Mouse (Mus musculus) urinary bladder, postnatal 14 days (tissue): ENCODE measurements around the gene Map1s.

ENCODE experiments used
- DNase-seq: peaks from one replicate; pipeline ENCODE4 v3.0.0; 2021; ENCODE audit warnings: low spot score

Gene Map1s

DNA sequence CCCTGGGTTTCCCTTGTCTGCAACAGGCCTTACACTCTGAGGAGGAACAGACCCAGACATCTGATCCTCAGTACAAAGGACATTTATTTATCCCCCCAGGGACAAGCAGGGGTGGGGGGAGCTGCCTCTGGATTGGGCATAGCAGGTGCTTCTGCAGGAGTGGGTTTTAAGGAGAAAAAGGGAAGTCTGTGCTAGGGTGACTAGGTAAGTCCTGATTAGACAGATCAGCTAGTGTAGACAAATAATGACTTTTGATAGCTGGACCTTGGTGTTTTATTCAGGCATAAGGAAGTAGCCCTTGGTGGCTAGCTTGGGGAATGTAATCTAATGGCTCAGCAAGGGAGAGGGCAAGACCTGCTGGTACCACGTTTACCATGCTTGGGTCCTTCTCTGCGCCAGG is 6.5 kb upstream of the Map1s start:
- no peak for DNase-seq

DNA sequence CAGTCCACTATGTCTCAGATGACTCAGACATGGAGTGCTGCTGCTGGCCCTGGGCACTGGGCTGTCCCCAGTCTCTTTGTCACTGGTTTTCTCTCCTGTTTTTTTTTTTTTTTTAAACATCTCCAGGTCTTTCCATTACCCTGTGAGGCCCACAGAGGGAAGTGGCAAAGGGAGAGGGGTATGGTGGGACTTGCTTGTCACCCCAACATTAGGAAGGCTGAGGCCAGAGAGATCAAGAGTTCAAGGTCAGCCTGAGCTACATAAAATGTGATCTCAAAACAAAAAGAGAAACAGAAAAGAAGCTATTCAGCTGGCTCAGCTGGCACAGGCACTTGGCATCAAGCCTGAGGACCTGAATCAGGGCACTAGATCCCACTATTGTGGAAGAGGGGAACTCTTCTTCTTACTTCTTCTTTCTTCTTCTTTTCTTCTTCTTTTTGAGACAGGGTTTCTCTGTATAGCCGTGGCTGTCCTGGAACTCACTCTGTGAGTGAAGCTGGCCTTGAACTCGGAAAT is 4.8 kb upstream of the Map1s start:
- DNase-seq = no peak

DNA sequence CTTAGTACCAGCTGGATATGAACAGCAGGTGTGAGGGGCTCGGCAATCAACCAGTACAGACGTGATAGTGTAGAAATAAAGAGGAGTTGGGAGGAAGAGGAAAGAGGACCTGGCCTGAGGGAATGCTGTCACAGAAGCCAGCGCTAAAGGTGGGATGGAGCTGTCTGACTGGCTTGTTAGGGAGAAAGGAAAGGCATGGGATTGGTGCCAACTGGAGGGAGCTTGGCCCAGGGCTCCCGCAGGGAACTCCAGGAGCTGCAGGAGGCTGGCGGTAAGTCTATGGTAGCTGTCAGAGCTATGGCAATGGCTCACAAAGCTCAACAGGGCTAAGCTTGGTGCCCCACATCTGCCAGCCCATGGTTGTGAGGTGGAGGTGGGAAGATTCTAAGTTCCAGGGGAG is 3.5 kb upstream of the Map1s start:
- DNase-seq = no peak

DNA sequence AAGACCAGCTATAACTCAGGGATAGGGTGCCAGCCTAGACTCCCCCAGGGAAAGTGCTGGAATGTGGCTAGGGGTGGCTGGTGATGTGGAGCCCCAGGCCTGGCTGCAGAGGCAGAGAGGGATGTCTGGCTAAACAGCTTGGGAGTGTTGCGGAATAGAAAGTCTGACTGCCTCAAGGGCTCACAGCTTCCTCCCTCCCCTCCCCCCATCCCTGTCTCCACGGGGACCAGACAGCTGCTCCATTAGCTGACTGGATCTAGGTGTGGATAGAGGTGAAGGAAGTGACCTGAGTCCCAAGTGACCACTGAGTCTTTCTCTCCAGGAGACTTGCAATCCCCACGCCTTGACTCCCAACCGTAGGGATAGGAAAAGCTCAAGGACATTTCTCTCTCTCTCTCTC is 2.6 kb upstream of the Map1s start:
- DNase-seq = no peak

DNA sequence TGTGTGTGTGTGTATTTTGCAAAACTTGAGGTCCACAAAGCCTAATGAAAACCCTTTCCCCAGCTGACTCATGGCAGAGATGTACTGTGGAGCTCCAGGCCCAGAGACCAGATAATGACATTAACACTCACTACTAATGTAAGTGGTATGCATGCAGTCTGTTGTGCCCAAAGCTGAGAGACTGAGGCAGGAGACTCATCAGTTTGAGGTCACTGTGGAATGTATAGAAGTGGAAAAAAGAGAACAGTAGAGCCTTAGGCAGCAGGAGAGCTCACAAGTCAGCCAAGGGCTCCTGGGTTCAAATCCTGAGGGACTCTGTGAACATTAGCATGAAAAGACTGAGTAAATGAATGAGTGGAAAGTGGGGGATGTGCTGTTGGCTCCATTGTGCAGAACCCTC is 2.1 kb upstream of the Map1s start:
- no peak for DNase-seq

DNA sequence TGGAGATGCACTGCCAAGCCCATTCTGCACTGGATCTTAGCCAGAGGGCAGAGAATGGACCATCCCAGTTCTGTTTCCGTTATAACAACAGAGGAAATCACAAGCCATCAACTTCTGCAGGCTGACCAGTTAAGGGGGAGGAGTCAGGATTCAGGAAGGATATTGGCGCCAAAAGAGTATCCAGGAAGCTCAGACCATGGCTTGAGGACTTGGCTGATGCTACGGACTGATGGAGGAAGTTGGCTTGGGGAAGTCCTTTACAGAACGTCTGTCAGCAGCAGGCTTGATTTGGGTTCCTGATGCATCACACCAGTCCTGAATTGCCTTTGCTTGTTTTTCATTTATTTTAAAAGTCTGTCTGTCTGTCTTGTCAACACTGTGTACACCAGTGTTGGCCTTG is 1.2 kb upstream of the Map1s start:
- DNase-seq = no peak

DNA sequence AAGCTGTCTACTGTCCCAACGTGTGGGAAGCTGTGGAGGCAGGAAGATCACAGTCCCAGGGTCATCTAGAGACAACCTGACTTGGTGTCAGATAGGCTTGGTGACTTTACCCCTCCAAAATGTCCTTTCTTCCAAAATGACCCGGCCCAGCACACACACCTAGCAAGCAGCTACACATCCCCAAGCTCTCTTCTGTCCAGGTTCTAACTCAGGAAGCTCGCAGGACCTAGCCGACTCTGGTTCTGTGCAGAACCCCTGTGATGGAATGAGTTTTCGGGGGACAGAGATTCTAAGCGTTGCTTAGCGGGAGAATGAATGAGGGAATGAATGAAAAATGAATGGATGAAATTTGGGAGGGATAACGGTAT is 285 bp upstream of the Map1s start:
- DNase-seq = no peak

DNA sequence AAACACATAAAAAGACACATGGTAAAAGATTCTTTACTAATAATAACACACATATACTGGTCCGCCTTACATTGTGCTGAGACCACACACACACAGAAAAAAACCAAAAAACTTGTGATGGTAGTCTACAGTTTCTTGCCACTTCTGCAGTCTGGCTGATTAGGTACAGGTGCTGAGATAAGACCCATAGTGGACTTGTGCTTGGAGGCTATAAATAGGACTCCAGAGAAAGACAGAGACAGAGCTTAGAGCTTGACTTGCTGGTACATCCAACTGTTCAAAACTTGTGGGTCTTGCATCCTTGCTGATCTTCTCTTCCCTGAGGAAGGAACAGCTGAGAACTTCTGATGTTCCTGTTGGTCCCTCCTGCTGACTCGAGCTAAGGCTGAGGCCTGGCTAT is 1.8 kb downstream of the Map1s start:
- DNase-seq = no peak

DNA sequence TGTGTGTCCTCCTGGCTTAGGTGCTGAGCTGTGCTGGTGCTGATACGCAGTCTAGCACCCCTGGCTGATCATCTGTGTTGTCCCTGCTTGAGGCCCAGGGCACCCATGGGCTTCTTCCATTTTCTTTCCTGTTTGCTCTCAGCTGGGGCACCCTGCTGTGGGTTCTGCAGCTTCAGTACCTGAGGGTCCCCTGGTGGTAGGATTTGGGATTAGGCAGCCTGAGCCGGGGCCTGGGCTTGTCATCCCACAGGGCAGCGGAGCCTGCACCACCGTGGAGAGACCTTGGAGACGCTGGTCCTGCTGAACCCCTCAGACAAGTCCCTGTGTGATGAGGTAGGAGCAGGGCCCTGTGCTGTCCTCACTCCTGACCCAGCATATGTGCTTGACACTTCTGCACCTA is 5.9 kb downstream of the Map1s start:
- DNase-seq = no peak

DNA sequence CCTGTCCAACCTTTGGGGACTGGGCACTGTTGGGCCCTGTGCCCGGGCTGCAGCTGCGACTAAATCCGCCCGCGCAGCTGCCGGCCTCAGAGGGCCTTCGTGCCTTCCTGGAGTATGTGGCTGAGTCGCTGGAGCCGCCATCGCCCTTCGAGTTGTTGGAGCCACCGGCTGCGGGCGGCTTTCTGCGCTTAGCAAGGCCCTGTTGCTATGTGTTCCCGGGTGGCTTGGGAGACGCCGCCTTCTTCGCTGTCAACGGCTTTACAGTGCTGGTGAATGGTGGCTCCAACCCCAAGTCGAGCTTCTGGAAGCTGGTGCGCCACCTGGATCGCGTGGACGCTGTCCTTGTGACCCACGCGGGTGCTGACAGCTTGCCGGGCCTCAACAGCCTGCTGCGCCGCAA is 7.2 kb downstream of the Map1s start:
- no peak for DNase-seq

DNA sequence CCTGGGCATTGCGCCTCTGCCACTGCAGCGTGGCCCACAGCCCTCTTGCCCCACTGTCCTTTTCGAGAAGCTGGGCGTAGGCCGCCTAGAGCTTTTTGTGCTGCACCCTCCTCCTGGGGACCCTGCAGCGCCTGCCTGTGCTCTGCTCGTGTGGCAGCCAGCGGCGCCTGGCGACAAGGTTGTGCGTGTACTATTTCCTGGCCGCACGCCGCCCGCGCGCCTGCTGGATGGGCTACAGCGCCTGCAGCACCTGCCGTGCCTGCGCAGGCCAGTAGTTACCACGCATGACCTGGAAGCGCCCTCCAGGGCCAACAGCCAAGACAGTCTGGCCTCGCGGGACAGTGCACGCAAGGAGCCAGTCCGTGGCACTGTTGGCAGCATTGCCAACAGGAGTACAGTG is 7.8 kb downstream of the Map1s start:
- no peak for DNase-seq

DNA sequence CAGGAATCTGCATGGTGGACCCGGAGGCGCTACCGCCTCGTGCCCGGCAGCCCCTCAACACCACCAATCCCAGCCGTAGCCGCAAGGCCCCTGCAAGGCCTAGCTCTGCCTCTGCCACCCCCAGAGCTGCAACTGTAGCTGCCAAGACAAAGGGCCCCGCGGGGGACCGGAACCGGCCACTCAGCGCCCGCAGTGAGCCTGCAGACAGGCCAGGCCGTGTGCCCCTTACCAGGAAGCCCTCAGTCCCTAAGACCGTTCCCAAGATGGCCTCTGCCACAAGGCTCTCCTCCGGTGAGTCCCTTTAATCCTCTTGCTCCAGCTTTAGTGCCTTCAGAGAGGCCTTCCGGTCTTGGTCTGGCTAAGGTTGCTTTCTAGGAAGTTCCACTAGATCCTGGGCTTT is 9.0 kb downstream of the Map1s start:
- no peak for DNase-seq

DNA sequence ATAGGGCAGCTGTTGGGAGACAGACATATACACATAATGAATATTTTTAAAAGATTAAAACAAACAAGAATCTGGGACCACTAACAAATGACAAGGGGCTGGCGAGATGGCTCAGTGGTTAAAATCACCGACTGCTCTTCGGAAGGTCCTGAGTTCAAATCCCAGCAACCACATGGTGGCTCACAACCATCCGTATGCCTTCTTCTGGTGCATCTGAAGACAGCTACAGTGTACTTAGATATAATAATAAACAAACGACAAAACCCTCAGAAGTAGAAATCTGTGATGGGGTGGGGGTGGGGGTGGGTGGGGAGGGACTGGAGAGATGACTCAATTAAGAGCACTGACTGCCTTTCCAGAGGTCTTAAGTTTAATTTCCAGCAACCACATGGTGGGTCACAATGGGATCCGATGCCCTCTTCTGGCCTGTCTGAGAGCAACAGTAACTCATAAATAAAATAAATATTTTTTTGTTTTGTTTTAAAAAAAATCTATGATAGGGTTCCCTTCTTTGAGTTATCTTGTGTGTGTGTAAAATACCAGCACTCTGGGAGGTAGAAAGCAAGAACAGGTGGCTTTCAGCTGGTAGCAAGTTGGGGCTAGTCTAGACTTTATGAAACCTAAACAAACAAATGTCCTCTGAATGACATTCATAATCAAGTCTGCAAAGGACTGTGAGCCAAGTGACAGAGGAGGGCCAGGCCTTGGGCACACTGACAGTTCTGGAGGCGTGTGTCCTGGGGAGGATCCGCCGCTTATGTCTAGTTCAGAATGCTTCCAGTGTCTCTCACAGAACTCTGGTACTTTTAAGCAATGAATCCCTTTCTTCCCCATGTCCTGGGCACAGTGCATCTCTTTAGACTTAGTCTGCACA is 14.6 kb downstream of the Map1s start:
- no peak for DNase-seq

DNA sequence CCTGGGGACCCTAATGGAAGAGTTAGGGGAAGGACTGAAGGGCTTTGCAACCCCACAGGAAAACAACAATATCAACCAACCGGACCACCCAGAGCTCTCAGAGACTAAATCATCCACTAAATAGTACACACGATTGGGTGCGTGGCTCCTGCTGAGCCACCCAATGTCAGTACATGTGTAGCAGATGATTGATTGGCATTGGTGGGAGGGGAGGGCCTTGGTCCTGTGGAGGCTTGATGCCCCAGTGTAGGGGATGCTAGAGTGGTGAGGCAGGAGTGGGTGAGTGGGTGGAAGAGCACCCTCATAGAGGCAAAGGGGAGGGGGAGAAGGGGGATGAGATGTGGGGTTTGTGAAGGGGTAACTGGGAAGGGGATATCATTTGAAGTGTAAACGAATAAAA is 18.4 kb downstream of the Map1s start:
- DNase-seq = no peak

DNA sequence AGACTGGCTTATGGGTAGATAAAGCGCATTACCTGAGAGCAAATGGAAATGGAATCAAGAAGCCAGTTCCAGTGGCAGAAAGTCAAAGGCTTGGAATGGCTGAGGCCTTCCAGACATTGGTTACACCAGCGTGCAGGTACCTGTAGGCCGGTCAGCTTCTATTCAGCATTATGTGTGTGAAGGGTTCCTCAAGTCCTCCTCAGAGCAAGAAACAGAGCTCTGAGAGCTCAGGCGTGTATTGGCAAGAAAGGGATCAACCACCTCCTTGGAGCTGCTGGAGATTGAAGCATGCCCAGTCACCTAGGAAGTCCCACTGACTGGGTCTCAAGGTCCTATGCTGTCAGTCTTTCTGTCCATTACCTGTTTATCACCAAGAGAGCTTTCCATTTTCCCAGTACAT is 20.0 kb downstream of the Map1s start:
- DNase-seq = no peak

DNA sequence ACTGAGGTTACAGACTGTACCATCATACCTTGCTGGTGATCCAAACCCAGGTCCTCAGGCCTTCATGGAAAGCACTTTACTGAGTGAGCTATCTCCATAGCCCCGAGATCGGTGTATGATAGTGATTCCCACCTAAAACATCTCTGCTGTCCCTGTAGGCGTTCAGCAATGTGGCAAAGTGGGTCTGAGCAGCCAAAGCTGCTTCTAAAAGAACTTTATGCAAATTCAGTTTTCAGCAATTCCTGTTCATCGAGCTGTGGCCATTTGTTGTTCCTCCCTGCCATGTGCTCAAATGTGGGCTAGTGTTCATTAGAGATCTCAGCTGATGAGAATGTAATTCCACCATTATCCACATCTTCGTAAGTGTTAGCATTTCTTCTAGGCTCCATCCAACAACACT is 20.7 kb downstream of the Map1s start:
- DNase-seq = no peak

DNA sequence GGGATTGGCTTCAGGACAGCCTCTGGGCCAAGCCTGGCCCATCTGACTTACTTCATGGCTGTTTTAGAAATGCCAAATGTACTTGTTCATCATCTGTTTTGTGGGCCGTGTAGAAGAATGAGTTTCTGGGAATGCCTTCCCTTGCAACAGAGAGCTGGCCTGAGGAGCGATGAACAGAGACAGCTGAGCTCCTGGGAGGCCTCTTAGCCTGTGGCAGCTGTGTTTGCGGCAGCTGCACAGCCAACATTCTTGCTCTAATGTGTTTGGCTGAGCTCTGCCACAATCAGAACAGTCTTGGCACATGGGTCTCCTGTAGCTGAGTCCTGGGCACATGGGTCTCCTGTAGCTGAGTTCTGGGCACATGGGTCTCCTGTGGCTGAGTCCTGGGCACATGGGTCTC is 22.4 kb downstream of the Map1s start:
- DNase-seq = no peak

DNA sequence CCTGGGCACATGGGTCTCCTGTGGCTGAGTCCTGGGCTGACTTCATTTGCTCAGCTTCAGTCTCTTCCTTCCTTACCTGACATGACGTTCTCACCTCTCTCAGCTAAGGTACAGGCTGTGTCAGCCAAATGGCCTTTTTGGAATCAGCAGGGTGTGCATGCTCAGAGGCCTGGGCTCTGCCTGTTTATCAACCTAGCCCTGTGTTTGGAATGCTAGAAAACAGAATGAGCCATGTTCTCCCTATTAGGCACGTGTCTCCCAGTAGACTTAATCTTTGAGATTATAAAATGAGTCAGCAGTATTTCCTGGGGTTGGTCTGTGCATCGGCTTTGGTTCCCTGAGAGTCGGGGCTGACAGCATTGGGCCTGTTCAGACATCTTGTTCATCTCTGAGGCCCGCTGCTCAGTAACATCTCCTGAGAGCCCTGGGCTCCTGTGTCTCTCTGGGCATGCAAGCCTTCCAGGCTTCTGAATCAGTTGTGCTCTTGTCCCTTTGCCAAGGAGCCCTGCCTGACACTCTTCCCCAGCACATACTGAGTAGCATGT is 23.1 kb downstream of the Map1s start:
- no peak for DNase-seq

DNA sequence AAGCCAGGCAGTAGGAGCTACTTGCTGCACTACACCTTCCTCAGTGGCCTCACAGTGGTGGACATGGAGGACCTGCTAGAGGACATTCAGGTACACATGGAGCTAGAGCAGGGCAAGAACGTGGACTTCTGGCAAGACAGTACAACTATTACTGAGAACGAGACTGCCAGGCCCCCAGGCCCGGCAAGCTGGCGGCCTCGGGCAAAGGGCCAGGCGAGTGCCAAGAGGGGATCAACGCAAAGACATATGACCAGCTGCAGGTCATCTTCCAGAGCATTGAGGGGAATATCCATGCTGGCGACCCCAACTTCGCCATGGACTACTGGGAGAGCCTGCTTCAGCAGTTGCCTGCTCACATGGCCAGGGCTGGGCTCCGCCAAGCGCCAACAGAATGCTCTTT is 26.0 kb downstream of the Map1s start:
- DNase-seq = no peak

DNA sequence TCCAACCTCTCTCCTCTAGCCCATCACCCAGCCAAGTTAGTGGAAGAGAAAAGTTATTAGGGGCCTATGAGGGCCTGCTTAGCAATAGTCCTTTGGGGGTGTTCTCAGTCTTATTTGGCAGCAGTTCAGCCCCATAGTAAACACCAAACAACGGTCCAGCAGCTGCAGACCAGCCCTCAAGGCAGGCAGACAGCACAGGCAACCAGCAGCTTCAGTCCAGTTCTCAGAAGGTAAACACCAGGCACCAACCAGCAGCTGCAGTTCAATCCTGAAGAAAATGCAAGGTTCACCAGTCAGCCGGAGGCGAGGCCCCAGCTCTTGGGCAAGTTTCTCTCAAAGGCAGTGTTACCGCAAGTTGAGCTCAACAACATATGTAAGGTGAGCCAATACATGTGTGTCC is 27.3 kb downstream of the Map1s start:
- no peak for DNase-seq

DNA sequence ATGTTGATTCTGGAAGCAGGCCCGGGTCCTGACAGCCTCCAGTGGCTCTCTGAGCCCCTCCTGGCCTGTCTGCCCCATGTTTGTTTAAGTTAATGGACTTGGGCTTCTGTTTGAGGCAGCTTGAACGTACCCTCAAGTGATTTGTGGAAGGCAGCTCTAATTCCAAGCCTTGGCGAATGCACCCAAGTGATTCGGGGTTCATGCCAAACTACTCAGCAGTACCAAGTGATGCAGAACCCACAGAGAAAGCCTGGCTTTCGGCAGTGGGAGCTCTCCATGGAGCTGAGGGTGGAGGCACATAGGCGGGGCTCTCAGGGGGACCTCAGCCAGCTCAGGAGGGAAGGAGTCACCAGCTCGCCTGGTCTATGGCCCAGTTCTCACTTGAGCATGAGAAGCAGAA is 29.1 kb downstream of the Map1s start:
- no peak for DNase-seq

DNA sequence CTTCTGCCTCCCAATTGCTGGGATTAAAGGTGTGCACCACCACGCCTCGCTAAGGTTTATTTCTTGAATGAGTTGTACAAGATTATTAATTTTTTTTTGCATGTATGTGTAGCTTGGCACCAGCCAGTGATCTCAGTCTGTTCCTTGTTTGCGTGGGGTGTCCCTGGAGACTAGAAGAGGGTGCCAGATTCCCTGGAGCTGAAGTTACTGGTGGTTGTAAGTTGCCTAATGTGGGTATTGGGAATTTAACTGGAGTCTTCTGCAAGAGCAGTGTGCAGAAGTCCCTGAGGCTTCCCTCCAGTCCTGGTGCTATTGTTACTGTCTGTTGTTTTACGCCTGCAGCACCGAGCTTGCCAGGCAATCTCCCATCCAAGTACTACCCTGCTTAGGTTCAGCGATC is 31.5 kb downstream of the Map1s start:
- DNase-seq = no peak

DNA sequence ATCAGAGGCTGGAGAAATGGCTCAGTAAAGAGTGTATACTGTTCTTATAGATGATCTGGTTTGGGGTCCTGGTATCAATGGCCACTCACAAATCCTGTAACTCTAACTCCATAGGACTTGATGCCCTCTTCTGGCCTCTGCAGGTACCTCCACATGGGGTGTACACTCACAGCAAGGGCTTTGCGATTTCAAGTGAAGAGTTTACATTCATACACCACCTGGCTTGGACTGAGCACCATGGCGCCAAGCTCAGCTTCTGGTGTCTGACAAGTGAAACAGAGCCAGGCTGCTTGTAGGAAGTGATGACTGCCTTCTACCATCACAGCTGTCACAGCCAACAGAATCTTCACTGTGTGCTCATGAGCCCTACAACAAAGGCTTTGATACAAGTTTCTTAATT is 35.7 kb downstream of the Map1s start:
- no peak for DNase-seq

DNA sequence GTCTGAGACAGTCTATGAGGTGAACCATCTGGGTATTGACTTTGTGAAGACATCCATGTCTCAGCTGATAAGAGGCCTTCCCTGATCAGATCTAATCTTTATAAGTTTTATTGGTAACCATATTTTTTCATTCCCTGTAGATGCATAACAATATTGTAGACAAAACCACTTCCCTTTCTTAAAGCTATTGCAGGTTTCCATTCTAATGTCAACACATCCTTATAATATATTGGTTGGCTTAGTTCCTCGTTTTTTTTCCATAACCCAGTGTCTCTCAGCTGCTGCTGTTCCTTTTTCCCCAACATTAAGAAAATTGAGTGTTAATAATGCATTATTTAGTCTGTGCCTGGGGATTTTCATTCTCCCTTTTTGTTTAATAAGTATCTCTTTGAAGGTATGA is 37.5 kb downstream of the Map1s start:
- no peak for DNase-seq
